ENCODE assay signal across 9 mouse cellular contexts in genomic region chr2:169635428-169635827, GRCm38 (mm10). TPM values are rescaled to one million over a fixed set of nuclear protein-coding genes. Genes with fewer than 3 reads are reported as not detected.
DNase-seq lines count a peak whose midpoint lies in the region; ATAC-seq and TF ChIP-seq lines count a peak whose summit lies in the region.
"Had no signal": no experiment of that assay in that cellular context is flagged by ENCODE, and none has a peak within 500 bp of the region (broad histone marks: within the 10 kb centered on the region; RNA-seq: fewer than 3 reads in every experiment).

No protein-coding gene starts in this region.

- no peaks in the 10 kb centered on the region for H3K36me3 ChIP-seq in lung, embryonic 14.5 days (ENCODE audit: insufficient read depth)
- H3K36me3 ChIP-seq in forebrain, embryonic 16.5 days (ENCODE audit: control insufficient read depth, insufficient read depth): no peaks in the 10 kb centered on the region
- H3K36me3 ChIP-seq in kidney, embryonic 16.5 days (ENCODE audit: insufficient read depth, low read length): no peaks in the 10 kb centered on the region
- H3K36me3 ChIP-seq in neural tube, embryonic 15.5 days: no peaks in the 10 kb centered on the region

- H3K27me3 ChIP-seq in lung, embryonic 14.5 days (ENCODE audit: insufficient read depth, low read length): no peaks in the 10 kb centered on the region
- H3K27me3 ChIP-seq in forebrain, embryonic 16.5 days (replicated peaks; ENCODE audit: control insufficient read depth, insufficient read depth, low read length): peaks cover 2% of the 10 kb centered on the region; the same call in 1 of the 2 replicates
- H3K27me3 ChIP-seq in kidney, embryonic 16.5 days (ENCODE audit: insufficient read depth, low read length): no peaks in the 10 kb centered on the region
- H3K27me3 ChIP-seq in neural tube, embryonic 15.5 days (replicated peaks): no peaks in the 10 kb centered on the region

- ATAC-seq in lung, embryonic 14.5 days (ENCODE audit: insufficient read depth): no peak
- no peak for ATAC-seq in forebrain, embryonic 16.5 days
- ATAC-seq in kidney, embryonic 16.5 days (ENCODE audit: low FRiP score, low TSS enrichment): no peak
- no peak for ATAC-seq in neural tube, embryonic 15.5 days (ENCODE audit: low FRiP score)

- TF ChIP-seq CTCF in lung, embryonic 14.5 days (IDR thresholded peaks at IDR 0.05; ENCODE audit: low read depth): no peak

- peak overlapping the region; percentile 87 for H3K4me2 ChIP-seq in lung, embryonic 14.5 days
- peak overlapping the region; percentile 72 for H3K4me2 ChIP-seq in forebrain, embryonic 16.5 days (ENCODE audit: low read length)
- peak overlapping the region; percentile 83 for H3K4me2 ChIP-seq in kidney, embryonic 16.5 days (replicated peaks; ENCODE audit: low read depth, low read length)
- H3K4me2 ChIP-seq in neural tube, embryonic 15.5 days: peak overlapping the region; percentile 82

- peaks cover 7% of the 10 kb centered on the region; the same call in 1 of the 2 replicates for H3K4me1 ChIP-seq in lung, embryonic 14.5 days (ENCODE audit: insufficient read depth)
- H3K4me1 ChIP-seq in forebrain, embryonic 16.5 days (replicated peaks; ENCODE audit: control insufficient read depth, insufficient read depth, low read length): peaks cover 20% of the 10 kb centered on the region
- peaks cover 40% of the 10 kb centered on the region for H3K4me1 ChIP-seq in kidney, embryonic 16.5 days (ENCODE audit: insufficient read depth, low read length)
- peaks cover 53% of the 10 kb centered on the region for H3K4me1 ChIP-seq in neural tube, embryonic 15.5 days

- peak overlapping the region; percentile 92 for H3K9ac ChIP-seq in lung, embryonic 14.5 days
- H3K9ac ChIP-seq in forebrain, embryonic 16.5 days (replicated peaks; ENCODE audit: low read depth, low read length): no peak overlapping the region
- H3K9ac ChIP-seq in kidney, embryonic 16.5 days (replicated peaks; ENCODE audit: low read length): peak overlapping the region; percentile 97
- H3K9ac ChIP-seq in neural tube, embryonic 15.5 days (replicated peaks): peak overlapping the region; percentile 89

- H3K9me3 ChIP-seq in lung, embryonic 14.5 days (ENCODE audit: low read depth, low read length): no peaks in the 10 kb centered on the region
- no peaks in the 10 kb centered on the region for H3K9me3 ChIP-seq in forebrain, embryonic 16.5 days (ENCODE audit: control insufficient read depth, low read length)
- H3K9me3 ChIP-seq in kidney, embryonic 16.5 days (ENCODE audit: low read length): no peaks in the 10 kb centered on the region
- H3K9me3 ChIP-seq in neural tube, embryonic 15.5 days (replicated peaks): no peaks in the 10 kb centered on the region

- H3K27ac ChIP-seq in lung, embryonic 14.5 days (ENCODE audit: low read depth): peak overlapping the region; percentile 82
- H3K27ac ChIP-seq in forebrain, embryonic 16.5 days (ENCODE audit: low read length): no peak overlapping the region
- peak overlapping the region; percentile 96 for H3K27ac ChIP-seq in kidney, embryonic 16.5 days (ENCODE audit: low read length)
- peak overlapping the region; percentile 90 for H3K27ac ChIP-seq in neural tube, embryonic 15.5 days (replicated peaks)

- peak overlapping the region; percentile 59 for H3K4me3 ChIP-seq in lung, embryonic 14.5 days (ENCODE audit: low read depth, low read length)
- peak overlapping the region; percentile 48 for H3K4me3 ChIP-seq in forebrain, embryonic 16.5 days (replicated peaks; ENCODE audit: low read length)
- H3K4me3 ChIP-seq in kidney, embryonic 16.5 days (ENCODE audit: low read length): peak overlapping the region; percentile 87
- peak overlapping the region; percentile 80 for H3K4me3 ChIP-seq in neural tube, embryonic 15.5 days (replicated peaks)

- DNase-seq in lung, embryonic 14.5 days: peak; percentile 58
- no peak for DNase-seq in lung, postnatal 36 days
- no peak for DNase-seq in gastrocnemius, postnatal 25 days
- no peak for DNase-seq in right cerebral cortex, postnatal 36 days (ENCODE audit: low spot score in 2 of 2)
- DNase-seq in cerebellum, postnatal 14 days: no peak
- DNase-seq: lung, postnatal 10 days had no signal

- 22% methylated on average over 7 of the region's 7 CpGs for WGBS in lung, embryonic 14.5 days
- WGBS in forebrain, embryonic 16.5 days: 29% methylated on average over 7 of the region's 7 CpGs
- 16% methylated on average over 7 of the region's 7 CpGs for WGBS in kidney, embryonic 16.5 days
- WGBS in neural tube, embryonic 15.5 days: 8% methylated on average over 7 of the region's 7 CpGs

RNA-seq across cellular contexts. Expression of gene Tshz2, which starts 2.6 kb away (rescaled TPM):
- polyA plus RNA-seq in lung, embryonic 14.5 days (2014; fragmentation: Nextera tagmentation; extraction: Ambion mirVana): 7.9 and 8.9 TPM in 2 replicates
- polyA plus RNA-seq in forebrain, embryonic 16.5 days (2015; fragmentation: Nextera tagmentation; extraction: Ambion mirVana): 6.1 and 12.0 TPM in 2 replicates
- polyA plus RNA-seq in kidney, embryonic 16.5 days (2015; fragmentation: Nextera tagmentation; extraction: Ambion mirVana): 11.5 and 15.2 TPM in 2 replicates
- polyA plus RNA-seq in neural tube, embryonic 15.5 days (2015; fragmentation: Nextera tagmentation; extraction: Ambion mirVana): 40.1 and 50.4 TPM in 2 replicates
- total RNA-seq in gastrocnemius, postnatal 25 days (2021): 10 to 100 TPM; 11.5 to 13.7 TPM

RNA-seq across cellular contexts. Expression of gene Gm11011, which starts 47.9 kb away (rescaled TPM):
- polyA plus RNA-seq in lung, embryonic 14.5 days (2014; fragmentation: Nextera tagmentation; extraction: Ambion mirVana): not detected in 2 replicates
- polyA plus RNA-seq in forebrain, embryonic 16.5 days (2015; fragmentation: Nextera tagmentation; extraction: Ambion mirVana): not detected in 2 replicates
- polyA plus RNA-seq in kidney, embryonic 16.5 days (2015; fragmentation: Nextera tagmentation; extraction: Ambion mirVana): not detected in 2 replicates
- polyA plus RNA-seq in neural tube, embryonic 15.5 days (2015; fragmentation: Nextera tagmentation; extraction: Ambion mirVana): not detected in 2 replicates
- not detected for total RNA-seq in gastrocnemius, postnatal 25 days (2021)
